Mouse (Mus musculus): ENCODE measurements around the gene Slc46a1. TPM values are rescaled to one million over a fixed set of nuclear protein-coding genes. Genes with fewer than 3 reads are reported as not detected.
A peak's percentile ranks its signal among the peaks of the same experiment; 100 is the strongest.

The Slc46a1 gene
- polyA plus RNA-seq, 1 experiment from 2014 or later, result 16.9 TPM

- 8% methylated on average over 6 of the region's 6 CpGs for WGBS
- Histone ChIP-seq H3K27ac (replicated peaks) (no peak overlapping the region), H3K27me3 (peaks cover 51% of the 10 kb centered on the region), H3K4me3 (peak overlapping the region; percentile 82), H3K4me1 (replicated peaks) (peaks cover 45% of the 10 kb centered on the region), H3K36me3 (no peaks in the 10 kb centered on the region), H3K9me3 (no peaks in the 10 kb centered on the region), H3K4me2 (peak overlapping the region; percentile 78), H3K9ac (peak overlapping the region; percentile 91)
- ATAC-seq (ENCODE audit: low read depth), result no peak
Observed at GRCm38 (mm10) chr11:78495904-78496303, 30.4 kb downstream of the Slc46a1 start.

DNA sequence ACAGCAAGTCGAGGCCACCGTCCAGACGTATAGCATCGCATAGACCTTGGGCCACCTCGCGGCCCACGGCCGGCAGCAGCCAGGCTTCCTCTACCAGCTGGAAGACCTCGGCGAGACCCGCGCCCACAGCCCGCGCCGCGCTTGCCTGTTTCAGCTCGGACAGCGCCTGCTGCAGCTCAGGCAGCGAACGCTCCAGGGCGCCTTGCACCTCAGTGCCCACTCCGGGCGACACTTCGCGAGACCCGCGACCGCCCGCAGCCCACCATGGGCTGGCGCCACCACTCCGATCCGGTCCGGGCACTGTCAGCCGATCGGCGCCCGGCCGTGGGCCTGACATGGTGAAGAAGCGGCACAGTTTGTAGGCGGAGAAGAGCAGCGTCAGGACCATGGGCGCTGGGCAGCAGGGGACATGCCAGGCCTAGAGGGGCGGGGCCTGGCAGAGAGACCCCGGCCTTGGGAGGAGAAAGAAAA, 31.6 kb downstream of the Slc46a1 start:
- Histone ChIP-seq H3K4me1 (replicated peaks) (peaks cover 38% of the 10 kb centered on the region), H3K9ac (peak overlapping the region; percentile 91), H3K27ac (replicated peaks) (peak overlapping the region; percentile 97), H3K36me3 (no peaks in the 10 kb centered on the region), H3K27me3 (peaks cover 42% of the 10 kb centered on the region), H3K4me3 (peak overlapping the region; percentile 82), H3K4me2 (peak overlapping the region; percentile 78), H3K9me3 (no peaks in the 10 kb centered on the region)
- WGBS, result under 1% methylated on average over 44 of the region's 44 CpGs
- peak; percentile 77 for ATAC-seq (ENCODE audit: low read depth)

DNA sequence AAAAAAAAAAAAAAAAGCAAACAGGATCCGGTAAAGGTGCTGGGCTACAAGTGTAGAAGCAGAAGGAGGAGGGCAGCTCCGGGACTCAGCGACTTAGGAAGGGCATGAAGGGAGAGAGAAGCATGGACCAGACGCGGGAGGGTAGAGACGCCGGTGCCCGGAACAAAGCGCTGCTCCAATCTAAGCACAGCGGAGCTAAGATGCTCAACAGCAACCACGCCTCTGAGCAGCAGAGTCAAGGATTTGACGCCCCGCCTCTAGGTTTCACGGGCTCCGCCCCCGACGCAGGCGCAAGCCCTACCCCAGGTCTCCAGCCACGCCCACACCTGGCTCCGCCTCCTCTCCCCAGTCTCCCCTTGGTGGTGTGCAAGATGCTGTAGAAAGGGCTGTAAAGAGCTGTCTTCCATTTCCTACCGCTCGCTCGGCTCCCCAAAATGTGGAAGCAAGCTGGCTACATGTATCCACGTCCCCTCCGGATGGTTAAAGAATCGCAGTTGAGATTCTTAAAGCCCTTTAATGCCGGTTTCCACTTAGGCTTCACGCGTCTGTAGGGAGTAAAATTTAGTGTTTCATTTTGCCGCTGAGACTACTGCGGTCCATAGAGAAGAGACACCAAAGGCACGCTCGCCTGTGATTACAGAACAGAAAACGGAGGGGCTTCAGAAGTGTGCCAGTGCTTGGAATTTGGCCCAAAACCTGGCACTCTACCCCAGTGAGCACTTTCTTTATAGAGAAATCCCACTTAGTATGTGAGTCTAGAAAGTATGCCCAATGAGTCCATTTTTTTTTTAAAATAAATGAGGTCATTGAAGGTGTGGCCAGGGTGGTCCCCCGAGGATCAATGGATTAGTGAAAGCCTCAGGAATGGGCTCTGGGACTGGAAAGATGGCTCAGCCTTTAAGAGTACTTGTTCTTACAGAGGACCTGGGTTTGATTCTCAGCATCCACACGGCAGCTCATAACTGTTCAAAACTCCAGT, 32.3 kb downstream of the Slc46a1 start, which contains the start of gene Sarm1:
Gene Sarm1, minus strand, starts transcription at position 211 of the 979 bp plus-strand sequence.
- no peaks in the 10 kb centered on the region for H3K36me3 ChIP-seq
- peaks cover 36% of the 10 kb centered on the region for H3K27me3 ChIP-seq
- 3% methylated on average over 36 of the region's 36 CpGs for WGBS
- peak within 1 kb of the TSS; percentile 78 for H3K4me2 ChIP-seq
- peaks cover 38% of the 10 kb centered on the region for H3K4me1 ChIP-seq (replicated peaks)
- peak within 1 kb of the TSS; percentile 91 for H3K9ac ChIP-seq
- peak within 1 kb of the TSS; percentile 82 for H3K4me3 ChIP-seq
- H3K27ac ChIP-seq (replicated peaks), result peak within 1 kb of the TSS; percentile 97
- no peaks in the 10 kb centered on the region for H3K9me3 ChIP-seq
- ATAC-seq (ENCODE audit: low read depth), result peak; percentile 96

- Histone ChIP-seq H3K36me3 (no peaks in the 10 kb centered on the region), H3K27me3 (peaks cover 36% of the 10 kb centered on the region)
Observed at GRCm38 (mm10) chr11:78499004-78499403, 33.5 kb downstream of the Slc46a1 start, which contains the start of gene Vtn. TSS of gene Vtn (plus strand) at chr11:78499091.

DNA sequence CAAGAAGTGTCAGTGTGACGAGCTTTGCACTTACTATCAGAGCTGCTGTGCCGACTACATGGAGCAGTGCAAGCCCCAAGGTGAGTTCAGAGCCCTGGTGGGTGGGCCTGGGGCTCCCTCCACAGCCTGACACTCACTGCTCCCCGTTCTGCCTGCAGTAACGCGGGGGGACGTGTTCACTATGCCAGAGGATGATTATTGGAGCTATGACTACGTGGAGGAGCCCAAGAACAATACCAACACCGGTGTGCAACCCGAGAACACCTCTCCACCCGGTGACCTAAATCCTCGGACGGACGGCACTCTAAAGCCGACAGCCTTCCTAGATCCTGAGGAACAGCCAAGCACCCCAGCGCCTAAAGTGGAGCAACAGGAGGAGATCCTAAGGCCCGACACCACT, 34.0 kb downstream of the Slc46a1 start:
- Histone ChIP-seq H3K9ac (peak overlapping the region; percentile 50), H3K36me3 (no peaks in the 10 kb centered on the region), H3K4me3 (peak overlapping the region; percentile 21), H3K4me1 (replicated peaks) (peaks cover 32% of the 10 kb centered on the region), H3K27me3 (peaks cover 31% of the 10 kb centered on the region), H3K4me2 (peak overlapping the region; percentile 31), H3K9me3 (no peaks in the 10 kb centered on the region), H3K27ac (replicated peaks) (0 out of 2 replicates have a peak overlapping the region, but pooled peaks have one; percentile 19)
- no peak for ATAC-seq (ENCODE audit: low read depth)
- 55% methylated on average over 16 of the region's 16 CpGs for WGBS

More at GRCm38 (mm10) chr11:78499004-78499403, 33.5 kb downstream of the Slc46a1 start, which contains the start of gene Vtn:
- Histone ChIP-seq H3K4me2 (peak within 1 kb of the TSS; percentile 78), H3K27ac (replicated peaks) (peak within 1 kb of the TSS; percentile 97), H3K9me3 (no peaks in the 10 kb centered on the region), H3K9ac (peak within 1 kb of the TSS; percentile 71), H3K4me3 (peak within 1 kb of the TSS; percentile 82), H3K4me1 (replicated peaks) (peaks cover 38% of the 10 kb centered on the region)
- 67% methylated on average over 7 of the region's 7 CpGs for WGBS
- ATAC-seq (ENCODE audit: low read depth), result no peak

- H3K9ac ChIP-seq, result peak overlapping the region; percentile 50; the same call in 1 of the 2 replicates
- H3K4me2 ChIP-seq, result peak overlapping the region; percentile 31
Observed at GRCm38 (mm10) chr11:78500623-78501202, 35.2 kb downstream of the Slc46a1 start.

GRCm38 (mm10) chr11:78501529-78501928, 36.0 kb downstream of the Slc46a1 start:
- no peak overlapping the region for H3K4me3 ChIP-seq
- peaks cover 15% of the 10 kb centered on the region for H3K36me3 ChIP-seq
- no peak for ATAC-seq (ENCODE audit: low read depth)
- H3K9me3 ChIP-seq, result no peaks in the 10 kb centered on the region
- H3K4me2 ChIP-seq, result no peak overlapping the region
- peaks cover 12% of the 10 kb centered on the region for H3K4me1 ChIP-seq (replicated peaks)
- H3K27ac ChIP-seq (replicated peaks), result no peak overlapping the region
- peaks cover 17% of the 10 kb centered on the region for H3K27me3 ChIP-seq
- 82% methylated on average over 20 of the region's 20 CpGs for WGBS
- 0 out of 2 replicates have a peak overlapping the region, but pooled peaks have one; percentile 31 for H3K9ac ChIP-seq

More at GRCm38 (mm10) chr11:78500623-78501202, 35.2 kb downstream of the Slc46a1 start:
- no peak for ATAC-seq (ENCODE audit: low read depth)
- peaks cover 21% of the 10 kb centered on the region for H3K4me1 ChIP-seq (replicated peaks)
- H3K36me3 ChIP-seq, result peaks cover 8% of the 10 kb centered on the region
- peaks cover 21% of the 10 kb centered on the region for H3K27me3 ChIP-seq
- no peak overlapping the region for H3K27ac ChIP-seq (replicated peaks)
- WGBS, result 78% methylated on average over 9 of the region's 9 CpGs
- H3K9me3 ChIP-seq, result no peaks in the 10 kb centered on the region
- peak overlapping the region; percentile 21; the same call in 1 of the 2 replicates for H3K4me3 ChIP-seq

DNA sequence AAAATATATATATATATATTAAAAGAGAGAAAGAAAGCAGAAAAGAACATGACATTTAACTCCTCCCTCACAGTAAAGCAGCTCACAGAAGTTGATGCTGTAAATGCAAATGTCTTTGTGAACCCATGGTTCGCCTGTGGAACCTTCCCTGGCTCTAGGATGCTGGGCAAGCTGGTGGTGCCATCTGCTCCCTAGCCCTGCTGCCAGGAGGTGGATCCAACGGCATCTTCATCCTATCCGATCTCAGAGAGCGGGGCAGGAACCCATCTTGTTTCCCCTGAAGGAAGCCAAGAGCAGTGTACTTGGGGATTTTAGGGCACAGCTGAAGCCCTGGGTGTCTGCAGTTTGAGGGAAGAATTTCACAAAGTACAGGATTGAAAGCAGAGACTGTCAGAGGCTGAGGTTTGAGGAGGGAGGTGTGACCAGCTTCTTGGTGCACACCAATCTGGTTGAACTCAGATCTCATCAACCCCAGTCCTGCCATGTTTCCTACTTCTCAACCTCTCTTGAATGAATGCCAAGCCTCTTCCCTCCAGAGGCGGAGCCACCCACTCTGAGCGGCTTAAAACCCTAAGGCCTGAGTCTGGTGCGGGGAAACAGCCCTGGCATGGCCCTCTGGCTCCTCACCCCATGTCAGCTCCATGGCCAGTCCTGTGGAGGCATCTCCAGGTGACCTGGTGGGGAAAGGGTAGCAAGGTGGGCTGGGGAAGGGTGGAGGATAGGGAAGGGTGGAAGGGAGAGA, 37.6 kb downstream of the Slc46a1 start, which contains the start of gene Sebox:
Gene Sebox, plus strand, starts transcription at position 539 of the 742 bp plus-strand sequence.
- 79% methylated on average over 7 of the region's 7 CpGs for WGBS
- H3K9ac ChIP-seq, result 0 out of 2 replicates have a peak within 1 kb of the TSS, but pooled peaks have one; percentile 8
- no peak within 1 kb of the TSS for H3K4me3 ChIP-seq
- H3K9me3 ChIP-seq, result no peaks in the 10 kb centered on the region
- peaks cover 17% of the 10 kb centered on the region for H3K27me3 ChIP-seq
- no peak for ATAC-seq (ENCODE audit: low read depth)
- peaks cover 31% of the 10 kb centered on the region for H3K36me3 ChIP-seq
- peaks cover 4% of the 10 kb centered on the region for H3K4me1 ChIP-seq (replicated peaks)
- no peak within 1 kb of the TSS for H3K4me2 ChIP-seq
- no peak within 1 kb of the TSS for H3K27ac ChIP-seq (replicated peaks)

GRCm38 (mm10) chr11:78505430-78505829, 39.9 kb downstream of the Slc46a1 start:
- 86% methylated on average over 3 of the region's 3 CpGs for WGBS
- no peak for ATAC-seq (ENCODE audit: low read depth)
- no peak overlapping the region for H3K4me2 ChIP-seq
- H3K36me3 ChIP-seq, result peaks cover 49% of the 10 kb centered on the region
- H3K27ac ChIP-seq (replicated peaks), result no peak overlapping the region
- H3K9me3 ChIP-seq, result no peaks in the 10 kb centered on the region
- H3K4me3 ChIP-seq, result no peak overlapping the region
- H3K27me3 ChIP-seq, result peaks cover 3% of the 10 kb centered on the region
- H3K4me1 ChIP-seq (replicated peaks), result no peaks in the 10 kb centered on the region
- H3K9ac ChIP-seq, result no peak overlapping the region

GRCm38 (mm10) chr11:78509148-78509547, 43.7 kb downstream of the Slc46a1 start:
- no peaks in the 10 kb centered on the region for H3K27me3 ChIP-seq
- WGBS, result 77% methylated on average over 5 of the region's 5 CpGs
- peaks cover 53% of the 10 kb centered on the region for H3K36me3 ChIP-seq
- H3K27ac ChIP-seq (replicated peaks), result no peak overlapping the region
- no peak overlapping the region for H3K4me3 ChIP-seq
- no peak for ATAC-seq (ENCODE audit: low read depth)
- no peak overlapping the region for H3K4me2 ChIP-seq
- no peak overlapping the region for H3K9ac ChIP-seq
- no peaks in the 10 kb centered on the region for H3K9me3 ChIP-seq
- peaks cover 26% of the 10 kb centered on the region for H3K4me1 ChIP-seq (replicated peaks)
